Mouse (Mus musculus) thymus, adult 2 months (tissue): ENCODE results near the gene Ankrd34a.

Experiments
- CTCF ChIP-seq: fragments of 200-500 bp; IDR thresholded peaks from 2 replicates; pipeline ENCODE4 v1.5.1; 2012; ENCODE audit warnings: mild to moderate bottlenecking, control low read depth, low read length, moderate library complexity, borderline replicate concordance; ENCODE audit not compliant: control insufficient read depth, poor library complexity, insufficient read depth; ENCODE audit errors: extremely low read depth
- POLR2A ChIP-seq: fragments of 200-500 bp; IDR thresholded peaks from 2 replicates; pipeline ENCODE4 v1.6.1; 2012; ENCODE audit warnings: mild to moderate bottlenecking, low read length, control low read depth, moderate library complexity; ENCODE audit not compliant: control insufficient read depth, poor library complexity, insufficient read depth; ENCODE audit errors: extremely low read depth

DNA sequence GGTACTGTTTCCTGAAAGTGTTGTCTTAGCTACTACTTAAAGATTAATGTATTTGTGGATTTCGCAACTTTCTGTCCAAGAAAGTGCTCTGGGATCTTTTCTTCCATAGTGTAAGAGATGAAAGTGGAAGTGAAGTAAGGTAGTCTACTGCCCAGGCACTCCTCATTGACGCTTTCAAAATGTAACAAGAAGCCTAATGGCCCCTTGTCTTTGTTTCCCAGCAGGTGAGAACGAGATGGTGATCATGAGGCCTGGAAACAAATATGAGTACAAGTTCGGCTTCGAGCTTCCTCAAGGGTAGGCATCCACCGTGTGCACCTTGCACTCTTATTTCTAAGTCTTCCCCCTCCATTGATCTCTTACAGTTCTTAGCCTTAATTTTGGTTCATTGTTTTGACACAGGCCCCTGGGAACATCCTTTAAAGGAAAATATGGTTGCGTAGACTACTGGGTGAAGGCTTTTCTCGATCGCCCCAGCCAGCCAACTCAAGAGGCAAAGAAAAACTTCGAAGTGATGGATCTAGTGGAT is 37.7 kb upstream of the Ankrd34a start:
- TF ChIP-seq POLR2A (no peak), CTCF (no peak)
